ENCODE assay signal across 13 mouse cellular contexts in the genomic region with DNA sequence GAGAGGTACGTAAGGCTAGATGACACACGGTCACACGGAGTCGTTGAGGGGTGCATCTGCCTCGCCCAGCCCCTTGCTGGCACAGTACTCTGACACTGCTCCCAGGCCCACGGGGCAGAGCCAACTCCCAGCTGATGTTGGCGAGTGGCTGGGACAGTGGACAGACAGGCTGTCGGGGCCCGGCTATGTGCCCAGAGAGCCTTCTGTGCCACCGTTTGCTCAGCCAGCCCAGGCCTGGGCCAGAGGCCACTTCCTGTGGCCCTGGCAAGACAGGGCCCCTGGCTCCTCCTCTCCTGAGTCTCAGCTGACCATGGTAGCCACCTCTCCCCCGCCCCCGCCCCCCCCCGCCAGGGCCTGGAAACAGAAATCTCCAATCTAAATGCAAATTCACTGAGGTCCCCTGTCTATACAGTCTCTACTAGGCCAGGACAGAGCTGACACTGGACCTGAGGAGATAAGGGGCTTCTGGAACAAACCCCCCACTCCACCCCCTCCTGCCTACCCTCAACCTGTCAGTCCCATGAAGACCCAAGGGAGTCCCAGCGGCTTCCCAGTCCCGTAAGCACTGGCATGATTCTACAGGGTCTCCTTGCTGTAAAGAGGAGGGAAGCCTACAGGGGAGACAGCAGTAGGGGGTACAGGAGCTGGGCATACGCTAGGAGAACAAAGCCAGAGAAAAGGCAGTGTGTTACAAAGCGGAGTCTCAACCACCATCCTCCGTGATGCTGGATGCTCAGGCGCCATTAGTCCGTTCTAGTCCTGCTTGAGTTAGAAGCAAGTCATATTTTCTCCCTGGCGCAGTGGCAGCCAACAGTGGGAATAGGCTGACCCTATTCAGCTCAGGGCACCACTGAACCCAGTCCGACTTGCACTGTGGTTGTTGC. TPM values are rescaled to one million over a fixed set of nuclear protein-coding genes. Genes with fewer than 3 reads are reported as not detected.
DNase-seq lines count a peak whose midpoint lies in the region; ATAC-seq and TF ChIP-seq lines count a peak whose summit lies in the region.
"Had no signal": no experiment of that assay in that cellular context is flagged by ENCODE, and none has a peak within 500 bp of the region (broad histone marks: within the 10 kb centered on the region; RNA-seq: fewer than 3 reads in every experiment).

No protein-coding gene starts in this region.

- H3K4me1 ChIP-seq in hindbrain, embryonic 10.5 days (replicated peaks): peaks cover 40% of the 10 kb centered on the region
- H3K4me1 ChIP-seq in neural tube, embryonic 13.5 days (replicated peaks): peaks cover 25% of the 10 kb centered on the region
- H3K4me1 ChIP-seq in liver, postnatal 0 days (ENCODE audit: insufficient read depth): no peaks in the 10 kb centered on the region
- H3K4me1 ChIP-seq: embryonic facial prominence, embryonic 12.5 days; limb, embryonic 12.5 days had no signal

- peak; percentile 20; the same call in 1 of the 2 replicates for ATAC-seq in neural tube, embryonic 13.5 days (ENCODE audit: low read depth)
- no peak for ATAC-seq in liver, postnatal 0 days

- peak overlapping the region; percentile 45; the same call in 1 of the 2 replicates for H3K9ac ChIP-seq in neural tube, embryonic 13.5 days
- no peak overlapping the region for H3K9ac ChIP-seq in liver, postnatal 0 days (replicated peaks)
- H3K9ac ChIP-seq: embryonic facial prominence, embryonic 12.5 days; limb, embryonic 12.5 days had no signal

- 66% methylated on average over 22 of the region's 22 CpGs for WGBS in hindbrain, embryonic 10.5 days
- 61% methylated on average over 22 of the region's 22 CpGs for WGBS in neural tube, embryonic 13.5 days
- WGBS in liver, postnatal 0 days (ENCODE audit: insufficient replicate concordance): 63% methylated on average over 22 of the region's 22 CpGs

- no peaks in the 10 kb centered on the region for H3K36me3 ChIP-seq in hindbrain, embryonic 10.5 days
- no peaks in the 10 kb centered on the region for H3K36me3 ChIP-seq in neural tube, embryonic 13.5 days
- H3K36me3 ChIP-seq in liver, postnatal 0 days (replicated peaks; ENCODE audit: insufficient read depth, low read length): no peaks in the 10 kb centered on the region
- H3K36me3 ChIP-seq: embryonic facial prominence, embryonic 12.5 days; limb, embryonic 12.5 days had no signal

- H3K27me3 ChIP-seq in hindbrain, embryonic 10.5 days (ENCODE audit: insufficient read depth, poor library complexity, severe bottlenecking): peaks cover 64% of the 10 kb centered on the region
- peaks cover 34% of the 10 kb centered on the region for H3K27me3 ChIP-seq in neural tube, embryonic 13.5 days
- H3K27me3 ChIP-seq in liver, postnatal 0 days (ENCODE audit: insufficient read depth, low read length): peaks cover 17% of the 10 kb centered on the region; the same call in 1 of the 2 replicates

- no peak overlapping the region for H3K4me3 ChIP-seq in layer of hippocampus, adult 2 months
- H3K4me3 ChIP-seq in hindbrain, embryonic 10.5 days: no peak overlapping the region
- H3K4me3 ChIP-seq in neural tube, embryonic 13.5 days: no peak overlapping the region
- no peak overlapping the region for H3K4me3 ChIP-seq in liver, postnatal 0 days (ENCODE audit: low read depth, low read length)
- H3K4me3 ChIP-seq: embryonic facial prominence, embryonic 12.5 days; limb, embryonic 12.5 days had no signal

- no peak overlapping the region for H3K27ac ChIP-seq in layer of hippocampus, adult 2 months
- H3K27ac ChIP-seq in hindbrain, embryonic 10.5 days: peak overlapping the region; percentile 75
- H3K27ac ChIP-seq in neural tube, embryonic 13.5 days (replicated peaks): peak overlapping the region; percentile 54
- no peak overlapping the region for H3K27ac ChIP-seq in liver, postnatal 0 days (ENCODE audit: low read depth)
- H3K27ac ChIP-seq: embryonic facial prominence, embryonic 12.5 days; limb, embryonic 12.5 days; stomach, postnatal 0 days had no signal

- no peak overlapping the region for H3K4me2 ChIP-seq in neural tube, embryonic 13.5 days
- no peak overlapping the region for H3K4me2 ChIP-seq in liver, postnatal 0 days (ENCODE audit: low read depth, low read length)
- H3K4me2 ChIP-seq: embryonic facial prominence, embryonic 12.5 days; limb, embryonic 12.5 days had no signal

- H3K9me3 ChIP-seq in hindbrain, embryonic 10.5 days: no peaks in the 10 kb centered on the region
- no peaks in the 10 kb centered on the region for H3K9me3 ChIP-seq in neural tube, embryonic 13.5 days
- H3K9me3 ChIP-seq in liver, postnatal 0 days (ENCODE audit: low read length): no peaks in the 10 kb centered on the region
- H3K9me3 ChIP-seq: embryonic facial prominence, embryonic 12.5 days; limb, embryonic 12.5 days had no signal

- no peak for TF ChIP-seq EP300 in liver, postnatal 0 days (IDR thresholded peaks at IDR 0.05; ENCODE audit: low read depth)

- DNase-seq in layer of hippocampus, postnatal 10 days (ENCODE audit: low spot score in 2 of 2): peak; percentile 65 to 73
- no peak for DNase-seq in layer of hippocampus, adult 2 months (ENCODE audit: low spot score in 2 of 2)
- peak; percentile 93 for DNase-seq in cerebellum, adult 11-12 months
- no peak for DNase-seq in hindbrain, embryonic 10.5 days (ENCODE audit: low spot score)
- no peak for DNase-seq in urinary bladder, postnatal 36 days (ENCODE audit: low spot score in 2 of 2)
- DNase-seq in liver, postnatal 0 days: no peak
- no peak for DNase-seq in adrenal gland, adult (ENCODE audit: inconsistent age in 2 of 2, low spot score in 1 of 2)
- DNase-seq: kidney, adult 2 months had no signal

- TF ChIP-seq CTCF in layer of hippocampus, adult 2 months (conservative IDR thresholded peaks at IDR 0.05): no peak
- no peak for TF ChIP-seq CTCF in liver, postnatal 0 days (IDR thresholded peaks at IDR 0.05; ENCODE audit: low read depth)

RNA-seq across cellular contexts. Expression of a gene that starts 24.7 kb away (rescaled TPM):
- 10 to 100 TPM; 20.8 to 21.8 TPM for total RNA-seq in layer of hippocampus, postnatal 10 days (2021)
- 10 to 100 TPM; 24.4 to 25.4 TPM for total RNA-seq in layer of hippocampus, adult 2 months (2021)
- 5.5 and 19.0 TPM in 2 replicates for polyA plus RNA-seq in hindbrain, embryonic 10.5 days (2016; fragmentation: Nextera tagmentation; extraction: Ambion mirVana)
- 30.0 and 30.2 TPM in 2 replicates for polyA plus RNA-seq in neural tube, embryonic 13.5 days (2015; fragmentation: Nextera tagmentation; extraction: Ambion mirVana)
- not detected in 2 replicates for polyA plus RNA-seq in liver, postnatal 0 days (2015; fragmentation: Nextera tagmentation; extraction: Ambion mirVana)
- total RNA-seq: megakaryocyte progenitor cell, adult 5-6 weeks had no signal
- polyA plus RNA-seq: kidney, adult 2 months; limb, embryonic 12.5 days; stomach, postnatal 0 days had no signal

RNA-seq across cellular contexts. Expression of a gene that starts 48.7 kb away (rescaled TPM):
- total RNA-seq in layer of hippocampus, postnatal 10 days (2021): 10 to 100 TPM; 40.4 to 43.0 TPM
- total RNA-seq in layer of hippocampus, adult 2 months (2021): 10 to 100 TPM; 76.0 to 80.6 TPM
- 15.6 and 18.7 TPM in 2 replicates for polyA plus RNA-seq in hindbrain, embryonic 10.5 days (2016; fragmentation: Nextera tagmentation; extraction: Ambion mirVana)
- 19.0 TPM in 2 replicates for polyA plus RNA-seq in neural tube, embryonic 13.5 days (2015; fragmentation: Nextera tagmentation; extraction: Ambion mirVana)
- 8.2 and 8.7 TPM in 2 replicates for polyA plus RNA-seq in liver, postnatal 0 days (2015; fragmentation: Nextera tagmentation; extraction: Ambion mirVana)

Comparison
In these comparisons a context has a peak if more than half of its experiments do, and no peak if none do; other contexts are left out.
1. DNase-seq: peak in layer of hippocampus, postnatal 10 days (2 of 2) and cerebellum, adult 11-12 months (single experiment); none in layer of hippocampus, adult 2 months (0 of 2), hindbrain, embryonic 10.5 days (single experiment), urinary bladder, postnatal 36 days (0 of 2), liver, postnatal 0 days (single experiment) and adrenal gland, adult (0 of 2).
2. H3K27ac ChIP-seq: peak in hindbrain, embryonic 10.5 days (single experiment) and neural tube, embryonic 13.5 days (single experiment); none in layer of hippocampus, adult 2 months (single experiment) and liver, postnatal 0 days (single experiment).